Mouse (Mus musculus): ENCODE measurements around the gene Cntd1.

Cntd1 gene

GRCm38 (mm10) chr11:101330371-101330924 lies 51.6 kb downstream of the Cntd1 start, which contains the start of gene Aoc3:
Aoc3 (plus strand) TSS chr11:101330605.
- in situ Hi-C loops (cut with MboI, MseI): loop anchor here in 1 of 2 experiments (5.0 kb wide), 1 partner anchor 67 kb away; no protein-coding TSS in a partner anchor

- in situ Hi-C loops (cut with MboI, MseI): loop anchor here in 1 of 2 experiments (5.0 kb wide), 1 partner anchor 66 kb away; no protein-coding TSS in a partner anchor
Observed at GRCm38 (mm10) chr11:101330961-101331360, 52.1 kb downstream of the Cntd1 start.

- in situ Hi-C loops (cut with MboI, MseI): loop anchor here in 1 of 2 experiments (5.0 kb wide), 1 partner anchor 65 kb away; no protein-coding TSS in a partner anchor
Observed at GRCm38 (mm10) chr11:101332537-101332936, 53.7 kb downstream of the Cntd1 start.

- in situ Hi-C loops (cut with MboI, MseI): loop anchor here in 1 of 2 experiments (5.0 kb wide), 1 partner anchor 63 kb away; no protein-coding TSS in a partner anchor
Observed at GRCm38 (mm10) chr11:101334023-101334422, 55.2 kb downstream of the Cntd1 start.

- in situ Hi-C loops (cut with MboI, MseI): loop anchor here in 1 of 2 experiments (5.0 kb wide), 1 partner anchor 63 kb away; no protein-coding TSS in a partner anchor
Observed at GRCm38 (mm10) chr11:101334516-101334915, 55.7 kb downstream of the Cntd1 start.

GRCm38 (mm10) chr11:101335685-101336084 lies 56.9 kb downstream of the Cntd1 start:
- in situ Hi-C loops (cut with MboI, MseI): loop anchor here in 1 of 2 experiments (5.0 kb wide), 1 partner anchor 57 kb away; no protein-coding TSS in a partner anchor

- in situ Hi-C loops (cut with MboI, MseI): loop anchor here in 1 of 2 experiments (5.0 kb wide), 1 partner anchor 54 kb away; no protein-coding TSS in a partner anchor
Observed at GRCm38 (mm10) chr11:101338123-101338760, 59.4 kb downstream of the Cntd1 start.
